Mouse (Mus musculus): ENCODE data around the gene Cd248. TPM values are rescaled to one million over a fixed set of nuclear protein-coding genes. Genes with fewer than 3 reads are reported as not detected.

Gene Cd248
- total RNA-seq, 2 experiments from 2014 or later = 3.2 to 3.9 TPM

DNA sequence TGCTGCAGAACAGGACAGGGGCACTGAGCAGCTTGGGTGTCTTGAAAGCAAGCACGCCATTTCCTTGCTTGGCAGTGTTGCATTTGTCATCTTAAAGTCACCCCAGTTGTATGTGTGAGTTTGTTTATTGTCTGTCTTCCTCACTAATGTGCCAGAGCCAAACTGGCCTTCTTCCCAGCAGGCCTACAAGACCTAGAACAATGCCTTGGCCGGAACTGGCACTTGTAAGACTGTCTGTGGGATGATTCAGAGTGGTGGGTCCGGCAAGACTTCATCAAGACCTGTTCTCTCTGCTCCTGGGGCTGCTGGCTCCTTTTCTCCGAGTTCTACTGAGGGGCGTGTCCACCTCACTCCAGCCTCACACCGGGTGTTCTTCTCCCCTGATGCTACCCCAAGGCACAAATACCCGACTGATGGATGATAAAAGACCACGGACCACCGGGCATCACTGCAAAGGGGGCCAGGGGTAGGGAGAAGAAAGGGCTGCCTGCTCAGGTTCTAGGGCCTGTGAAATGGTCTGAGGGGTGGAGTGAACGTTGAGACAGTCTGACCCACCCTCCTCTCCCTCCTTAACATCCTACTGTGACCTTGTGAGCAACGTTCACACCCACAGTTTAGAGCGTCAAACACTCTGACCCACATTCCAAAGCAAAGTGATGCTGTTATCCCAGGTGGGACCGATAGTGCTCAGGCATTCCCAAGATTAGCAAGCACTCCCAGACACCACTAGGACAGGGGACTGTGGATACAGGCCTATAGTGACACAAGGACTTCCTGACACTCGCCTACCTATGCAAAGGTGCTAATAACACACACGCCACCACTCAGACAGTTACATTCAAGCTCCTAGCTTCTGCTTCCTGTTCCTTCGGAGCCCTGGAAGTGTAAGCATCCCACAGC, 9.8 kb upstream of the Cd248 start:
- Histone ChIP-seq H3K4me3 (no peak overlapping the region), H3K27ac (peak overlapping the region; percentile 72)
- 0 out of 2 replicates have a peak, but pooled peaks have one; percentile 2 for TF ChIP-seq CTCF (conservative IDR thresholded peaks at IDR 0.05)
- no peak for DNase-seq (ENCODE audit: low spot score in 2 of 2)

DNA sequence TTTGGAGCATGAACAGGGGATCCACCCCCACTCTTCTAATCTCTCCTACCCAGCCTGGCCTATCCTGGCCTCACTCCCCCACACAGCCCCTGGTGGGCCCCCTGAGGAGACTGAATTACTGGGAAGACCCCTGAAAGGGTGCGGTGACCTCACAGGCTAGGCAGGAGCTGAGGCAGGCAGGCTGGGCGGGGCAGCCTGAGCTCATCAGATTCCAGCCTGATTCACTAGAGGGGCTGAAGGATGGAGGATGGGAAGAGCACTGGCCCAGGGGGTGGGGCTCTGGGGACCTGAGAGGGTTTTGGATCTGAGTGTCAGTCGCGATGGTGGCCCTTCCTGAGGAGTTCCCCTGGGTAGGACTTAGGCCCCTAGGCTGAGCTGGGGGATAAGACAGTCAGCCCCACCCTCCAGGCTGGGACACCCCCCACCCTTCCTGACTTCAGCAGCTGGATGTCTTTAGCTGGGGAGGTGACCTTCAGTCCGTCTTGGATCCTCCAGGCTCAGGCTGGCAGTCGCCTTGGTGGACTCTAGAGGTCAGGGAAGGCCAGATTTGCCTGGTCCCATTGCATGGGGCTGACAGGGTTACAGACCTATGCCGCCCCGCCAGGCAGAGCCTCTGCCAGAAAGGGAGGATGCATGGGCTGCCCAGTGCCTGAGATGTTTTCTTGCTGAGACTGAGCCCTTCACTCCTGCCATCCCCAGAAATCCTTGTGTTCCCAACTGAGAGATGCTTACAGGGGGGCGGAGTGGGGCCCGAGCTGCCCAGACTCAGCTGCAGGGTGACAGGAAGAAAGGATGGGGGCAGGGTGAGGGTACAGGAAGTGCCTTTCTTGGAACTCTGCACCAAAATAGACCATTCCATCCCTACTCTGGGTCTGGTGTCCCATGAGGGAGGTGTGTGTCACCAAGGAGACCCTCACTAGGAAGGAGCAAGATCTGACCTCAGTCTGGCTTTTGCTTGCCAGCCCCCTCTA, 8.8 kb upstream of the Cd248 start:
- no peak overlapping the region for H3K4me3 ChIP-seq
- no peak for TF ChIP-seq CTCF (conservative IDR thresholded peaks at IDR 0.05)
- no peak for DNase-seq (ENCODE audit: low spot score in 2 of 2)
- H3K27ac ChIP-seq = peak overlapping the region; percentile 72

DNA sequence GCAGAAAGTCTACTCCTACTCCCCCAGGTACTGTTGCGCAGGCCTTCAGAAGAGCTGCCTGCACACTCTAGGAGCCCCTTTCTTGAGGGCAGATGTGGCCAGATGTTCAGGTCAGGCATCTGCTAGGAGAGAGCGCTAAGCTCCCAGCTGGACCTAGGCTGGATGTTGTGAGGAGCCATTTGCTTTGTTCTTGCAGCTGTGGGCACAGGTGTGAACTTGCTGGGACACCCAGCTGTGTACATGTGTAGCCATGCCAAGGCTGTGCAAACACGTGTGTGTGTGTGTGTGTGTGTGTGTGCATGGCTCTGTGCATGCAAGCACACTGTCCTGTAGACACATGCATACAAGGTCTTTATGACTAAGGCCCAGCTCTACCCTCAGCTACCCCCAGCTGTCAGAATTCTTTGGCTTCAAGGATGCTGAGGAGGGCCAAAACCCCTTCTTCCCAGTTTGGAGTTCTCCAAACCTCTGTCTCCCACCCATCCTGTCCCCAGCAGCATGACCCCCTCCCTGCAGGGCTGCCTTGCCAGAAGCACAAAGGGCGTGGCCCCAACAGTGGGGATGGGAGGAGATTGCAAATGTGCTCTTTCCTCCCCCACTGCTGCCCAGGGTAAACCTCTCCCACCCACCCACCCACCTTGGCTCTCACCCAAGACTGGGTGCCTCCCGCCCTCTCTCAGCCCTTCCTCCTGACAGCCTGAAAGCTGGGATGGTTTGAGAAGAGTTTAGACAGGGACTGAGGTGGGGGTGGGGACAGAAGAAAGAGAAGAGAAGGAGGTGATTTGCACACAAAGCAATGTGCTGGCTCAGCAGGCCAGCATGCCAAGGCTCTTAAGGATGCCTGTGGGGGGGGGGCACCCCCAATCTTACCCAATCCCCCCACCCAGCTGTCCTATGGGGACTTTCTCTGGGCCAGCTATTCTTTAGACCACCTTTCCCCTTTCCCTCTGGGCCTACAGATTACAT, 7.2 kb upstream of the Cd248 start:
- DNase-seq (ENCODE audit: low spot score in 2 of 2) = no peak
- Histone ChIP-seq H3K4me3 (no peak overlapping the region), H3K27ac (no peak overlapping the region)
- no peak for TF ChIP-seq CTCF (conservative IDR thresholded peaks at IDR 0.05)

DNA sequence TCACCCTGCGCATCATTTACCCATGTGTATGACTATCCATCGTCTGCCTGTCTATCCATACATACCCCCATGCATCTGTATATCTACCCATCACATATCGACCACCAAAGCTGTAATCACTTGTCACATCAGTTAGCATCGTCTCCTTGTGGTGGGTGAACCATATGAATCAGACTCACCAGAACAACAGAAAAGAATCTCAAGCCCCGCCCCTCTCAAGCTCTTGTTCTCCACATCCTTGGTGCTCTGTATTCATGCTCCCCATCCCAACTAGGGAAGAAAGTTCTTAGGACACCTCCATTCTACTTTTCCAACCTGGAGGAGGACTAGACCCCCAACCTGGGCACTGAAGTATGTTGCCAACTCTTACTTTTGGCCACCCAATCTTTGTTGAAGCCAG, 5.8 kb upstream of the Cd248 start:
- Histone ChIP-seq H3K4me3 (no peak overlapping the region), H3K27ac (no peak overlapping the region)
- TF ChIP-seq CTCF (conservative IDR thresholded peaks at IDR 0.05) = no peak
- no peak for DNase-seq (ENCODE audit: low spot score in 2 of 2)

DNA sequence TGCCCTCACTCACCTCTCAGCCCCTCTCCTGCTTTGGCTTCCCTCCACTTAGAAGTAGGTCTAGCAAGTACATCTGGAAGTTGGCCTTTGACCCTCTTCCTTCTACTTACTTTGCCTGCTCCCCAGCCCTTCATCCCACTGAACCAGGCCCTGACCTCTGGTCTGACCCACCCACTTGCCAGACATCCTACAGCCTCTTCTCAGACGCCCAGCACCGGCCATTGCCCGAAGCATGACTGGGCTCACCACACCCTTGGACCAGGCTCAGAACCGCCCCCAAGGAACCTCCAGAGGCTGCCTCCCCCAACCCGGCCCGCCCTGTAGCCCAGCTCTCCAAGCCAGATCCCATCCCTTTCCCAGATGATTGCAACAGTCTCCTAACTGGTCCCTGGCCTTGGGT, 5.4 kb upstream of the Cd248 start:
- no peak for DNase-seq (ENCODE audit: low spot score in 2 of 2)
- no peak for TF ChIP-seq CTCF (conservative IDR thresholded peaks at IDR 0.05)
- no peak overlapping the region for H3K4me3 ChIP-seq
- no peak overlapping the region for H3K27ac ChIP-seq

DNA sequence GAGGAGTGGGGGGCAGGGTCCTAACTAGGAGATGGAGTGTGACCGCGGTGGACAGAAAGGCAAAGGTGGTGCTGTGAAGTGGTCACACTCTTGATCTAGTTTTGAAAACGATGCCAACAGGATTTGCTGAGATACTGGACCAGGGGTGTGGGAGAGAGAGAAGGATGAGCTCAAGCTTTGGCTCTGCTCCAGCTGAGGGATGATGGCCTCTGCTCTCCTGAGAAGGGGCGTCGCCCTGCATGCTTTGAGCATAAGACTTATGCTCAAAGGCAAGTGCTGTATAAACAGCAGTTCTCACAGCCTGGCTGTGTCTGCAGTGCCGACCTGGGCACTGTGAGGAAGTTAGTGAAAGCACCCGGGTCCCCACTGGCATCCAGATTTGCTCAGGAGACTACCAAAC, 2.8 kb upstream of the Cd248 start:
- H3K4me3 ChIP-seq = no peak overlapping the region
- DNase-seq (ENCODE audit: low spot score in 2 of 2) = no peak
- TF ChIP-seq CTCF (conservative IDR thresholded peaks at IDR 0.05) = no peak
- H3K27ac ChIP-seq = no peak overlapping the region

DNA sequence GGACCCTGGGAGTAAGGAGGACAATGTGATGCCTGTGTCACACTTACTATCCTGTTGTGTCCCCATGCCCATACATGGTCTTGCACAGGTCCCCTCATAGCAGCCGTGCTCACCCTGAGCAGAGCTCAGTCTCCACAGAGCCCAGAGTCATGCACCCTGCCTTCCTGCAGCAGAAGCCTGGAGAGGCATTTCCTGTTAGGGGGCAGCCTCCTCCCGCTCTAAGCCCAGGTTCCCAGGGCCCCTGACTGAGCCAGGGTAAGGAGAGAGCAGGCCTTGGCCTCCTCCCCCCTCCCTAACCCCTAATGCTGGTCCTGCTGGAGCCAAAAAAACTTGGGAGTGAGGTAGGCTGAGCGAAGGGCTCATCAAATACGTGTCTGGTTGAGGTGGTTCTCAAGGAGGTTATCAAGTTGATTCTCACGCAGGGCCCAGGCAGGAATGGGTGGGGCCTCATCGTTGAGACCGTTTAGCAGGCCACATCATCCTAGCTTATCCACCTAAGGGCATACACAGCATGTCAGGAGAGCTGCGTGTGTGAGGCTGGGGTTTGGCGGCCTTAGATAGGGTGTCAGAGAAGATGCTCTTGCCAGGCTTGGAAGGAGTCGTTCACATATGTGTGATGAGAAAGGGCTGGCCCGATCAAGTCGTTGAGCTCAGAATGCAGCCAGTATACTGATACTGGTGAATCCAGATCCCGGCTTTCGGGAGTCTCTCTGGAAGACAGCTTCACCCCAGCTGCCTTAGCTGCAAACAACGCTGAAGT, 658 bp upstream of the Cd248 start:
- Histone ChIP-seq H3K4me3 (peak overlapping the region; percentile 51; the same call in 1 of the 2 replicates), H3K27ac (0 out of 2 replicates have a peak overlapping the region, but pooled peaks have one; percentile 32)
- no peak for DNase-seq (ENCODE audit: low spot score in 2 of 2)

DNA sequence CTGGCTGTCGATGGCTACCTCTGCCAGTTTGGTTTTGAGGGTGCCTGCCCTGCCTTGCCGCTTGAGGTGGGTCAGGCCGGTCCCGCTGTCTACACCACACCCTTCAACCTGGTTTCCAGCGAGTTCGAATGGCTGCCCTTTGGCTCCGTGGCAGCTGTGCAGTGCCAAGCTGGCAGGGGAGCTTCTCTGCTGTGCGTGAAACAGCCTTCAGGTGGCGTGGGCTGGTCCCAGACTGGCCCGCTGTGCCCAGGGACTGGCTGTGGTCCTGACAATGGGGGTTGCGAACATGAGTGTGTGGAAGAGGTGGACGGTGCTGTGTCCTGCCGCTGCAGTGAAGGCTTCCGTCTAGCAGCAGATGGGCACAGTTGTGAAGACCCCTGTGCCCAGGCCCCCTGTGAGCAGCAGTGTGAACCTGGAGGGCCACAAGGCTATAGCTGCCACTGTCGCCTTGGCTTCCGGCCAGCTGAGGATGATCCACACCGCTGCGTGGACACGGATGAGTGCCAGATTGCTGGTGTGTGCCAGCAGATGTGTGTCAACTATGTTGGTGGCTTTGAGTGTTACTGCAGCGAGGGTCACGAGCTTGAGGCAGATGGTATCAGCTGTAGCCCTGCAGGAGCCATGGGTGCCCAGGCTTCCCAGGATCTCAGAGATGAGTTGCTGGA, 824 bp downstream of the Cd248 start:
- Histone ChIP-seq H3K4me3 (peak overlapping the region; percentile 51), H3K27ac (peak overlapping the region; percentile 21; the same call in 1 of the 2 replicates)
- DNase-seq (ENCODE audit: low spot score in 2 of 2) = no peak
- peak; percentile 23 for TF ChIP-seq CTCF (conservative IDR thresholded peaks at IDR 0.05)

More for the DNA sequence above, 658 bp upstream of the Cd248 start:
- TF ChIP-seq CTCF (conservative IDR thresholded peaks at IDR 0.05) = no peak

DNA sequence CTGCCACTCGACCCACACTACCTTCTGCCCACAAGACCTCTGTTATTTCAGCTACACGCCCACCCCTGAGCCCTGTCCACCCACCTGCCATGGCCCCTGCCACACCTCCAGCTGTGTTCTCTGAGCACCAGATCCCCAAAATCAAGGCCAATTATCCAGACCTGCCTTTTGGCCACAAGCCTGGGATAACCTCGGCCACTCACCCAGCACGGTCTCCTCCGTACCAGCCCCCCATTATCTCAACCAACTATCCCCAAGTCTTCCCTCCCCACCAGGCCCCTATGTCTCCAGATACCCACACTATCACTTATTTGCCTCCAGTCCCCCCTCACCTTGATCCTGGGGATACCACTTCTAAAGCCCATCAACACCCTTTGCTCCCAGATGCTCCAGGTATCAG, 1.6 kb downstream of the Cd248 start:
- H3K4me3 ChIP-seq = no peak overlapping the region; the same call in 1 of the 2 replicates
- no peak overlapping the region for H3K27ac ChIP-seq
- TF ChIP-seq CTCF (conservative IDR thresholded peaks at IDR 0.05) = no peak
- DNase-seq (ENCODE audit: low spot score in 2 of 2) = no peak

DNA sequence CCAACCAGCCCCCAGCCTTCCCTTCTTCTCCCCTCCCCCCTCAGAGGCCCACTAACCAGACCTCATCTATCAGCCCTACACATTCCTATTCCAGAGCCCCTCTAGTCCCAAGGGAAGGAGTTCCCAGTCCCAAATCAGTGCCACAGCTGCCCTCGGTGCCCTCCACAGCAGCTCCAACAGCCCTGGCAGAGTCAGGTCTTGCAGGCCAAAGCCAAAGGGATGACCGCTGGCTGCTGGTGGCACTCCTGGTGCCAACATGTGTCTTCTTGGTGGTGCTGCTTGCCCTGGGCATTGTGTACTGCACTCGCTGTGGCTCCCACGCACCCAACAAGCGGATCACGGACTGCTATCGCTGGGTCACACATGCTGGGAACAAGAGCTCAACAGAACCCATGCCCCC, 2.1 kb downstream of the Cd248 start:
- no peak overlapping the region for H3K4me3 ChIP-seq
- no peak for TF ChIP-seq CTCF (conservative IDR thresholded peaks at IDR 0.05)
- no peak for DNase-seq (ENCODE audit: low spot score in 2 of 2)
- no peak overlapping the region for H3K27ac ChIP-seq

DNA sequence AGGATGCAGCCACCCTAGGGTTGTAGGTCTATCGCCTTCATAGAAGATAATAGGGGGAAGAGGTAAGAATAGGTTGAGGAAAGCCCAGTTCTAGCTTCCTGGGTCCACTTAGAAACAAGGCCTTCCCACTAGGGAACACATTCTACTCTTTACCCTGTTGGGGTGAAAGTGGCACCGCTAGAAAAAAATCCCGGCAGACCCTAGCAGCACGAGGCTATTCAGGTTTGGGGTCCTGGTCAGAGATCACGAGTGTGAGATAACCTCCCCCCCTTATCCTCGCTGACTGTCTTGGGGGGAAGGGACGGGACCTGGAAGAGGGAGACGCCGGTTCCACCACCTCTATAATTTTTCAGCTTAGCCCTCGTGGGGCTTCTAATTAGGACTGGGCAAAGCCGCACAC, 3.2 kb downstream of the Cd248 start:
- no peak overlapping the region; the same call in 1 of the 2 replicates for H3K27ac ChIP-seq
- H3K4me3 ChIP-seq = peak overlapping the region; percentile 55; the same call in 1 of the 2 replicates
- no peak for TF ChIP-seq CTCF (conservative IDR thresholded peaks at IDR 0.05)
- no peak for DNase-seq (ENCODE audit: low spot score in 2 of 2)

Measured in layer of hippocampus, adult 2 months (tissue).